Mouse (Mus musculus) lung, embryonic 14.5 days (tissue): ENCODE measurements around the gene Gfpt1. TPM values are rescaled to one million over a fixed set of nuclear protein-coding genes. Genes with fewer than 3 reads are reported as not detected.

Source experiments
- ATAC-seq: fragments of 200-750 bp; cut with Nextera tagmentation; 2 replicates; pipeline ENCODE4 v1.8.0; 2017; ENCODE audit warnings: mild to moderate bottlenecking, moderate TSS enrichment, moderate library complexity; ENCODE audit not compliant: insufficient read depth
- DNase-seq: peaks from one replicate; pipeline ENCODE4 v3.0.0-alpha.2; 2015
- H3K27ac ChIP-seq: fragments of 300-500 bp; sonication (generic); 2 replicates; pipeline ENCODE4 v1.5.1; 2014; ENCODE audit warnings: low read depth, mild to moderate bottlenecking, moderate library complexity
- H3K27me3 ChIP-seq: fragments of 300-500 bp; sonication (generic); 2 replicates; pipeline ENCODE4 v1.6.1; 2014; ENCODE audit warnings: low read length, control low read depth; ENCODE audit not compliant: insufficient read depth
- H3K36me3 ChIP-seq: fragments of 300-500 bp; sonication (generic); 2 replicates; pipeline ENCODE4 v1.6.1; 2014; ENCODE audit warnings: control low read depth; ENCODE audit not compliant: insufficient read depth
- H3K4me1 ChIP-seq: fragments of 300-500 bp; sonication (generic); 2 replicates; pipeline ENCODE4 v1.6.1; 2014; ENCODE audit warnings: antibody characterized with exemption, control low read depth; ENCODE audit not compliant: insufficient read depth
- H3K4me2 ChIP-seq: fragments of 300-500 bp; sonication (generic); 2 replicates; pipeline ENCODE4 v1.6.1; 2014; ENCODE audit warnings: mild to moderate bottlenecking
- H3K4me3 ChIP-seq: fragments of 300-500 bp; sonication (generic); 2 replicates; pipeline ENCODE4 v1.5.1; 2014; ENCODE audit warnings: low read depth, low read length
- H3K9ac ChIP-seq: fragments of 300-500 bp; sonication (generic); 2 replicates; pipeline ENCODE4 v1.6.1; 2014
- H3K9me3 ChIP-seq: fragments of 300-500 bp; sonication (generic); 2 replicates; pipeline ENCODE4 v1.6.1; 2016; ENCODE audit warnings: low read depth, low read length, control low read depth
- CTCF ChIP-seq: IDR thresholded peaks from 2 replicates; pipeline ENCODE4 v1.5.1; 2016; ENCODE audit warnings: antibody characterized with exemption, low read depth
- WGBS: fragments of 180-500 bp; shearing (Covaris S2); extraction: QIAGEN DNeasy Blood & Tissue Kit; methylation state at CpG from one replicate; pipeline ENCODE4 v1.1.7; 2014; 5-methylcytosine and 5-hydroxymethylcytosine counted together
- polyA plus RNA-seq: library from polyadenylated mRNA; unstranded; fragments of >200 nt; fragmentation: Nextera tagmentation; extraction: Ambion mirVana; gene quantifications from 2 replicates; pipeline ENCODE4 v1.2.1, GENCODE M21; 2014

The Gfpt1 gene
- 22.1 and 25.7 TPM in 2 replicates for polyA plus RNA-seq

DNA sequence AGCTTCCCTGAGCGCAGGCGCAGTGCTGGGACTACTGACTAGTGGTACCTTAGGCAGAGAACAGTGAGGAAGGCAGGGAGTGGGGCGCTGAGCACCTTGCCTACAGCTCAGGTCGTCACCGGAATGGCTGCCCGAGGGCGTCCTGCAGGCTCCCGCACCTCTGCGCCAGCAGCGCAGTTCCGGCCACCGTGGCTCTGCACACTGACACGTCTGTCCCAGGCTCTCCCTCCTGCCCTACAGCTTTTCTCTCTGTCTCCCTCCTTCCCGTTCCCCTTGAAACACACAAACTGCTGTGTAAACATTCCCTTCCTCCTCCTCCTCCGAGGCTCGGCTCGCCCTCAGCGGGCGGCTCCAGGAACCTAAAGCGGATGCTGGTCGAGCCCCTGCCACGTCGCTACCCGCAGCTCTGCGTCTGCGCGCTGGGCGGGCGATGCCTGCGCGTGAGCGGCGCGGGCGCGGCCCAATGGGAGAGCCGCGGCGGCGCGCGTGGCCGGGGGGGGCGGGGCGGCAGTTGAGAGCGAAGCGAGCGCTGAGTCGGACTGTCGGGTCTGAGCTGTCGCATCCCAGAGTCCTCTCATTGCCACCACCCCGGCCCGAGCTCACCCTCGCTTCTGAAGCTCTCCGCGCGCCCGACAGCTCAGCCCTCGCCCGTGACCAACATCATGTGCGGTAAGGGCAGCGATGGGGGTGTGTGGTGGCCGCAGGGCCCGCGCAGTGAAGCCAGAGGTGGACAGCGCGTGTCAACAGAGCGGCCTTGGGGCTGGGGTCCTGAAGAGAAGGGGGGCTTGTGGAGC, at the start of gene Gfpt1:
Gene Gfpt1, plus strand, starts transcription at position 510 of the 794 bp plus-strand sequence.
- Histone ChIP-seq H3K27ac (peak within 1 kb of the TSS; percentile 100), H3K4me1 (peaks cover 11% of the 10 kb centered on the region), H3K27me3 (no peaks in the 10 kb centered on the region), H3K9ac (peak within 1 kb of the TSS; percentile 91), H3K4me3 (peak within 1 kb of the TSS; percentile 90), H3K36me3 (0 out of 2 replicates have a peak, but pooled peaks cover 11% of the 10 kb centered on the region), H3K9me3 (no peaks in the 10 kb centered on the region), H3K4me2 (peak within 1 kb of the TSS; percentile 80)
- peak; percentile 98 for ATAC-seq
- under 1% methylated on average over 67 of the region's 68 CpGs for WGBS
- DNase-seq: peak; percentile 98
- no peak for TF ChIP-seq CTCF

DNA sequence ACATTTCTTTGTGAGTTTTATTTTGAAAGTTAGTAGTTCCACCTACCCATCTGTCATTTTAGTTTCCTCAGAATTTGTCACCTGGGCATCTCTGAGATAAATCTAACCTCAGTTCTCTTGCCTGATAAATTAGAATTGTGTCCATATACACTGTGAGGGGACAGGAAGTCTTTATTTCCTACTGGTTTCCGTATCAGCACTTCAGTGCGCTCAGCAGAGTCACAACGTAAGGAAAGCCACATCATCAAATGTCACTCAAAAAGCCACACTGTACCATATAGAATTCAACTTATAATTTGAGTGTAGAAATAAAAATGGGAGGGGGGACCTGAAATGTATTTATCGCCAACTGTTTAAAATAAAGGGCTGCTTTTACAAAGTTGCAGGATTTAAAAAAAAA, 48.4 kb upstream of the Gfpt1 start:
- ATAC-seq (no peak), DNase-seq (no peak)
- no peaks in the 10 kb centered on the region for H3K4me1 ChIP-seq
- H3K4me3 ChIP-seq: no peak overlapping the region
- H3K9me3 ChIP-seq: no peaks in the 10 kb centered on the region
- H3K27ac ChIP-seq: no peak overlapping the region
- H3K27me3 ChIP-seq: no peaks in the 10 kb centered on the region
- 75% methylated on average over 4 of the region's 4 CpGs for WGBS
- peaks cover 30% of the 10 kb centered on the region for H3K36me3 ChIP-seq
- no peak overlapping the region for H3K9ac ChIP-seq
- no peak overlapping the region for H3K4me2 ChIP-seq
- no peak for TF ChIP-seq CTCF

DNA sequence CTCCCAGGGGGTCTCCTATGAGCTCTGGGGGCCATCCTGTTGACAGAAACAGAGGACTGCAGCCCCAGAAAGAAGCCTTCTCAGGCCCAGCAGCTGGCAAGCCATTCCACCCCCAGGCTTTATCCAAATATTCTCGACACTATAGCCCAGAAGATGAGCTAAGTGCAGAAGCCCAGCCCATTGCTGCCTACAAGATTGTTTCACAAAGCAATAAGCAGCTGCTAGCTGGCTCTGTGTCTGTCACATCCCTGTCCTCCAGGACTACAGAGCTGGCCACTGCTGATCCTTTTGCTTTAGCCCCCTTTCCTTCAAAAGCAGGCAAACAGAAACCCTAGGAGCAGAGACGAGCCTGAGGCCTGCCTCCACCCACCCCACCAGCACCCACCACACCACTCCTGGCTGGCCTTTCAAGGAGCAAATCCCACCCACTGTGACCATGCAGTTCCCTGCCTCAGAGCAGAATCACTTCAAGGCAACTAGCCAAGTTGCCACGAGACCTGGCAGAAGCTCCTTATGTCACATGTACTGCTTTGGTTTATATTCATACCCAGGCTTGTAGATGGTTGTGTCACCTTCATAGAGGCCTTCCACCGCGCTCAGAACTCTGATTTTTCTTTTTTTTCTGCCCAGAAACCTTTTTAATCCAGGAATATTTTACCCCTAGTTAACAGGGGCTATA, 45.9 kb upstream of the Gfpt1 start:
- Histone ChIP-seq H3K4me1 (no peaks in the 10 kb centered on the region), H3K27ac (no peak overlapping the region), H3K9ac (no peak overlapping the region), H3K4me3 (no peak overlapping the region), H3K9me3 (no peaks in the 10 kb centered on the region), H3K27me3 (no peaks in the 10 kb centered on the region), H3K36me3 (peaks cover 30% of the 10 kb centered on the region), H3K4me2 (no peak overlapping the region)
- DNase-seq (no peak), ATAC-seq (no peak)
- 81% methylated on average over 5 of the region's 5 CpGs for WGBS
- TF ChIP-seq CTCF: no peak

DNA sequence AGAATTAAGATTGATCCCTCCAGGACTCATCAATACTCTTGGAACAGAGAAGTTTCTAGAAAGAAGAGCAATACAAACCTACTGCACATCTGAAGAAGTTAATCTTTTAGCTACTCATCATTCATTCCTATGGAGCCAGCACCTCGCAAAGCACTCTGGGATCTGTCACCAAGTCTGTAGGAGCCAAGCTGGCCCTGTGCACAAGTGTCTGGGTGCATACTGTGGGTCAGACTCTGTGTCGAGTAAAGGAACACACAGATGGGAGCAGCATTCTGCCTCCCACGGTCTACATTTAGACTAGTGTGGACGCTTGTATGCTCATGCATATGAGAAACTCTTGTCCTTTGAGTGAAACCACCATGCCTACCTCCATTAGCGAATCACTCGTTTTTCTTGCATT, 45.3 kb upstream of the Gfpt1 start:
- no peak overlapping the region for H3K27ac ChIP-seq
- H3K27me3 ChIP-seq: no peaks in the 10 kb centered on the region
- H3K36me3 ChIP-seq: peaks cover 30% of the 10 kb centered on the region
- no peak overlapping the region for H3K9ac ChIP-seq
- 90% methylated on average over 6 of the region's 6 CpGs for WGBS
- DNase-seq (no peak), ATAC-seq (no peak)
- no peaks in the 10 kb centered on the region for H3K4me1 ChIP-seq
- no peaks in the 10 kb centered on the region for H3K9me3 ChIP-seq
- no peak for TF ChIP-seq CTCF
- no peak overlapping the region for H3K4me3 ChIP-seq
- H3K4me2 ChIP-seq: no peak overlapping the region

DNA sequence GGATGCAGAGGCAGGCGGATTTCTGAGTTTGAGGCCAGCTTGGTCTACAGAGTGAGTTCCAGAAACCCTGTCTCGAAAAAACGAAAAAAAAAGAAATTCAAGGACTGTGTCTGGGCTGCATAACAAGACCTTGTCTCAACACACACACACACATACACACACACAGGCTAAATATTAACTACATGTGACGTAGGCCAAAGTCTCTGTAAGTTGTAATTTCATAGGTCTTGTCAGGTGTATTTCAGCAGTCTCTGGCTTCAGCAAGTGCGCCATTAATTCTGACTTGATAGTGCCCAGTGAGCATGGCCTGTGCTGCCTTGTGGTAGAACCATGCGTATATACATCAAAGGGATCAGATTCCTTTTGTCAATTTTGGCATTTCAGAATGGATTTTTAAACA, 40.7 kb upstream of the Gfpt1 start:
- no peak; the same call in 1 of the 2 replicates for ATAC-seq
- no peak for TF ChIP-seq CTCF
- H3K27me3 ChIP-seq: no peaks in the 10 kb centered on the region
- 79% methylated on average over 6 of the region's 6 CpGs for WGBS
- H3K9me3 ChIP-seq: no peaks in the 10 kb centered on the region
- peaks cover 16% of the 10 kb centered on the region for H3K36me3 ChIP-seq
- DNase-seq: no peak
- H3K4me3 ChIP-seq: no peak overlapping the region
- no peak overlapping the region for H3K9ac ChIP-seq
- no peaks in the 10 kb centered on the region for H3K4me1 ChIP-seq
- peak overlapping the region; percentile 36; the same call in 1 of the 2 replicates for H3K27ac ChIP-seq
- no peak overlapping the region for H3K4me2 ChIP-seq

DNA sequence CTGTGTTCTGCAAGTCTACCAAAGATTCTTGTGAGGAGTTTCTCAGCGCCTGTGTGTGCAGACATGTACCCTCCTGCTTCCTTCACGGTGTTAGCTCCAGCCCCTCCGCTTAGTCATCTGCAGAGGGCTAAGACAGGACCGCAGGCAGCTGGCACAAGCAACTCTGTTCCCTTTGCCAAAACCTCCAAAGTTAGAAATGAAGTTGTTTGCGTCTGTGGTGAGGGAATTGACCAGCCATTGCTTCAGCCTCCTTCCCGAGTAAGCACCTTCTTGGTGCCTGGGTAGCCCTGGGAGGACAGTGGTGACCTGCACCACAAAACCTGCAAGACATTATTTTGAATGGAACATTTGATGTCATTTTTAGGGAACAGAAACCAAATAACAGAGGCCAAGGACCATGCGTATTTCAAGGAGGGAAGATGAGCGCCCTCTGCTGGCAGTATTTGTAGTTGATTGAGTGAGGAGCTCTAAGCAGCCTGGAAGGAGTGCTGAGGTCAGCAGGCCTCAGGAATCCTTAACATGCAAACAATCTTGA, 40.1 kb upstream of the Gfpt1 start:
- no peak overlapping the region for H3K4me3 ChIP-seq

DNA sequence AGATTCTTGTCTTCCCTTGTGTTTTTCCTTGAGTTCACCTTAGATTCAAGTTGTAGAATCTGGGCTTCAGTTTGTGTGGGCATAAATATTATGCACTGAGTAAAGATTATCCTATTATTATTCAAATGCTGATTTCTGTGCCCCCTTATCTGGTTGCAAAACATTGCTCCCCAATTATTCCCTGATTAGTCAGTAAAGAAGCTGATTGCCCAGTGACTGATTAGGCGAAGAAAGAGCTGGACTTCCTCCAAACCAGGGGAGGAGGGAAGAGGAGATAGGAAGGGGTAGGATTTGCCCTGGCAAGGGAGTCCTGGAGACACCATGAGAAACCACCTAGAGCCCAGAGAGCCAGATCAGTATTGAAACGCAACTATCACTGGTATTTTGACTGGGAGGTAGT, 38.5 kb upstream of the Gfpt1 start:
- H3K4me2 ChIP-seq: no peak overlapping the region
- H3K27me3 ChIP-seq: no peaks in the 10 kb centered on the region
- no peak overlapping the region for H3K4me3 ChIP-seq
- DNase-seq (no peak), ATAC-seq (no peak)
- no peaks in the 10 kb centered on the region for H3K9me3 ChIP-seq
- WGBS: 74% methylated on average over 2 of the region's 2 CpGs
- H3K9ac ChIP-seq: no peak overlapping the region
- no peak overlapping the region for H3K27ac ChIP-seq
- no peaks in the 10 kb centered on the region for H3K4me1 ChIP-seq
- H3K36me3 ChIP-seq: no peaks in the 10 kb centered on the region
- no peak for TF ChIP-seq CTCF

More for the DNA sequence above, 40.1 kb upstream of the Gfpt1 start:
- DNase-seq (peak; percentile 95), ATAC-seq (peak; percentile 38; the same call in 1 of the 2 replicates)
- H3K9ac ChIP-seq: no peak overlapping the region; the same call in 1 of the 2 replicates
- TF ChIP-seq CTCF: peak; percentile 89
- no peaks in the 10 kb centered on the region for H3K9me3 ChIP-seq
- H3K27me3 ChIP-seq: no peaks in the 10 kb centered on the region
- whole genome bisulfite sequencing: 41% methylated on average over 8 of the region's 8 CpGs
- H3K4me1 ChIP-seq: no peaks in the 10 kb centered on the region
- peaks cover 10% of the 10 kb centered on the region; the same call in 1 of the 2 replicates for H3K36me3 ChIP-seq
- no peak overlapping the region for H3K4me2 ChIP-seq
- H3K27ac ChIP-seq: peak overlapping the region; percentile 36; the same call in 1 of the 2 replicates
